Mouse (Mus musculus): ENCODE data around the gene Olfr1494.

Gene Olfr1494

DNA sequence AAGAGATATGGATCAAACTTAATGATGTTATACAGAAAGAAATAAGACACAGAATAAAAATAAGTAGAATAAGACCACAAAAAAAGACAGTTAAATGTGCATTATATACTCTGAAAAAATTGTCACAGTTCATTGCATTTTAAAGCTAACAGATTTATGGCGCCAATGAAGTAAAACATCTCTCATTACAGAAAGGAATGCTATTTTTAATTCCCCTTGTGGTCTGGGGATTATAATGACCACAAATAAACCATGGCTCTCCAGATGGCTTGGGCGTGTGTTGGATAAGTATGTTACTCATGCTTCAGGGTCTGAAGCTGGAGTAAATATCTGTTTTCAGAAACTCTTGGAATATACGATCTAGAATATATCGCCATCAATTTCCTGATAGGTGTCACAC lies at the start of gene Olfr1494:
TSS of gene Olfr1494 (plus strand) at position 301 of the 400 bp plus-strand sequence.
- in situ Hi-C loops (cut with MseI, MboI): no loop called here

DNA sequence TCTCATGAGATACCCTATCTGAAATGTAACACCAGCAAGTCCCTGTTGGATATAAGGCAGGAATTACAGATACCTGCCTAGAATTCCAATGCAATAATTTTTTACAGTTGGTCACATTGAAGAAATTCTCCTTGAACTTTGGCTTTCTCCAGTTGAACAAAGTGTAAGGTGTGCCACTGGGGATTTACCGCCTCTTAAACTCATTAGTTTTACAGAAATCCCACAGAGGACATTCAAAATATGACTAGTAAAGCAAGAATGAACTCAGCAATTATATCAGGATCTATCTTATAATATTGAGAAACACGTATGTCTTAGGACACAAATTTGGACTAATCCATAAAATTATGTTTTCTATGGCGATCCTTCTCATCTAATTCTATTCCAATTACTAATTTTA lies 42.6 kb upstream of the Olfr1494 start, which contains the start of gene Olfr1491:
TSS of gene Olfr1491 (plus strand) at position 301 of the 400 bp plus-strand sequence.
- in situ Hi-C loops (cut with MseI, MboI): no loop called here

DNA sequence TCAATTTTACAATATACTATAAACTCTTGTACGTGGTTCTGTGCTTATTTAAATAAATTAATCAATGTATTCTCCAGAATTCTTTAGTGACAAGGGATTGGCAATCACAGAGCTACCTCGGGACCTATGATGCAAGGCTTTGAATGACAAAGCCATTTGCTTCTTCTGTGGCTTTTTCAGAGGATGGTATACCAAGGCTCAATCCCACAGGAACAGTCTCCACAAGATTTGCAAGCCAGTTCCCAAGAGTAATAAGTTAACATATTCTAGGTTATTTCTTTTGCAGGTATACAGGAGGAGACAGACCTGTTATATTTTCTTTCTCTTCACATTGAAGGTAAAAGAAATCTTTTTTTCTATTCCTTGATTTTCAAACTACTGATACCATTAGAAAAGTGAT lies 16.6 kb upstream of the Olfr1494 start, which contains the start of gene Olfr1493-ps1:
TSS of gene Olfr1493-ps1 (plus strand) at position 301 of the 400 bp plus-strand sequence.
- in situ Hi-C loops (cut with MseI, MboI): no loop called here

GRCm38 (mm10) chr19:13749366-13749765 lies 9.8 kb downstream of the Olfr1494 start:
- in situ Hi-C loops (cut with MseI, MboI): no loop called here

DNA sequence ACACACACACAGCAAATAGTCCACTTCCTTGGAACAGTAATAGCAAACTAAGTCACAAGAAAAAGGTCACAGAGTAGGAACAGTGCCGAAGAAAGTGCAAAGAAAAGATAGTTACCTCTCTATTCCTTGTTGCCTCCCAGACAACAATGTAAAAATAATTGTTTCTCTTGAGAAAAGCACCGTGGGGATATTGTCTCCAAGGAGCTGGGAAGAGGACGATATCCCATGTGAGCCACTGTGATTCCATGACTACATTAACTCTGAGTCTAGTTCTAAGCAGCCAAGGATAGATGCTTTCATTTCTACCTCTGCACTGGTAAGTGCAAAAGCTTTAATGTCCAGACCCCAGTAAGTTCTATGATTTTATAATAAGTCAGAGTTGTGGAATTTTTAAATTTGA lies 24.8 kb downstream of the Olfr1494 start, which contains the start of gene Olfr1495:
TSS of gene Olfr1495 (plus strand) at position 301 of the 400 bp plus-strand sequence.
- in situ Hi-C loops (cut with MseI, MboI): no loop called here

- in situ Hi-C loops (cut with MseI, MboI): no loop called here
These were observed 29.2 kb downstream of the Olfr1494 start for GRCm38 (mm10) chr19:13768565-13769276.

DNA sequence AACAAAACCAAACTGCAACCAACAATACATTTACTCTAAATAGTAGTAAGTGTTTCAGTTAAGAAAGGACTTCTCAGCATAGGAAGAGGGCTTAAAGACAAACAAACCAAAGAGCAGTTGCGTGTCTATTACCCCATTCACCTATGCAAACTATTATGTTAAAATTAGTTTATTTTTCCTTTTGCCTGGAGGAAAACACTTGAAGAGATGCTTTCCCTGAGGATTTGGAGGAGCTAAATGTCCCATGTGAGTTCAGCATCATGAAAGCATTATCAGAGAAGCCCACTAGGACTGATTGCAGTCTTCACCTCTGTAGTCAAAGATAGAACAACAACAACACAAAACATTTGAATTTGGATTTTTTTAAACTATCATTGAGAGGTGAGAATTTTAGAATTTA lies 38.0 kb downstream of the Olfr1494 start, which contains the start of gene Olfr1496:
TSS of gene Olfr1496 (plus strand) at position 301 of the 400 bp plus-strand sequence.
- in situ Hi-C loops (cut with MseI, MboI): no loop called here

DNA sequence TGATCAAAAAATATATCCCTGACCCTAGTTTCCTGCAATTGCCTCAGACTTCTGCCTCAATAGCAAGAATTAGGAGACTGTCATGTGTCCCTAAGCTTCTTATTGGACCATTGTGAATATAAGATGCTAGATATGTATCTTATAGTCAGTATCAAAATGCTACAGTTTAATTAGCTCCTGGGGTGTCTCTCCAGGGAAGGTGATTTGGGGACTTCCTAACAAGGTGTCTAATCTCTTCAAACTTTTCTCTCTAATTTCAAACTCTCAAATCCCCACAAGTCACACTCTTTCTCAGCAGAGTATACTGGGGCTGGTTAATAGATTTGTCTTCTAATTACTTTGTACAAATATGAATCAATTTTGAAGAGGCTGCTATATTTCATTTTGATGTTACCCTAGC lies 58.6 kb downstream of the Olfr1494 start, which contains the start of gene Olfr1497:
TSS of gene Olfr1497 (minus strand) at position 101 of the 400 bp plus-strand sequence.
- in situ Hi-C loops (cut with MseI, MboI): no loop called here

All from mouse trophoblast stem cell (cell line).